Mouse (Mus musculus) forebrain, embryonic 10.5 days (tissue): ENCODE data around the gene Ago1. TPM values are rescaled to one million over a fixed set of nuclear protein-coding genes. Genes with fewer than 3 reads are reported as not detected.

Source experiments
- DNase-seq: peaks from one replicate; pipeline ENCODE4 v3.0.0-alpha.2; 2017; ENCODE audit warnings: low spot score; ENCODE audit errors: extremely low spot score
- H3K27ac ChIP-seq: fragments of 300-500 bp; sonication (generic); 2 replicates; pipeline ENCODE4 v1.5.1; 2016; ENCODE audit warnings: mild to moderate bottlenecking
- H3K27me3 ChIP-seq: fragments of 300-500 bp; sonication (generic); 2 replicates; pipeline ENCODE4 v1.6.1; 2016; ENCODE audit warnings: mild to moderate bottlenecking; ENCODE audit not compliant: poor library complexity, severe bottlenecking
- H3K36me3 ChIP-seq: fragments of 300-500 bp; sonication (generic); replicated peaks from 2 replicates; pipeline ENCODE4 v1.6.1; 2016; ENCODE audit warnings: mild to moderate bottlenecking, moderate library complexity
- H3K4me1 ChIP-seq: fragments of 300-500 bp; sonication (generic); 2 replicates; pipeline ENCODE4 v1.6.1; 2016
- H3K4me3 ChIP-seq: fragments of 300-500 bp; sonication (generic); 2 replicates; pipeline ENCODE4 v1.5.1; 2016; ENCODE audit warnings: mild to moderate bottlenecking, moderate library complexity
- H3K9me3 ChIP-seq: fragments of 300-500 bp; sonication (generic); 2 replicates; pipeline ENCODE4 v1.6.1; 2016; ENCODE audit warnings: mild to moderate bottlenecking, moderate library complexity
- WGBS: fragments of 180-500 bp; shearing (Covaris S2); methylation state at CpG from one replicate; pipeline ENCODE4 v1.1.7; 2016; 5-methylcytosine and 5-hydroxymethylcytosine counted together
- polyA plus RNA-seq: library from polyadenylated mRNA; unstranded; fragments of >200 nt; fragmentation: Nextera tagmentation; extraction: Ambion mirVana; gene quantifications from 2 replicates; pipeline ENCODE4 v1.2.1, GENCODE M21; 2016

Ago1 gene
- polyA plus RNA-seq: 9.1 and 11.4 TPM in 2 replicates

- WGBS: under 1% methylated on average over 55 of the region's 55 CpGs
- Histone ChIP-seq H3K4me3 (peak within 1 kb of the TSS; percentile 95), H3K9me3 (no peaks in the 10 kb centered on the region), H3K36me3 (no peaks in the 10 kb centered on the region), H3K27me3 (no peaks in the 10 kb centered on the region), H3K4me1 (peaks cover 56% of the 10 kb centered on the region), H3K27ac (peak within 1 kb of the TSS; percentile 99)
- peak; percentile 95 for DNase-seq
These were observed at the start of gene Ago1 for GRCm38 (mm10) chr4:126468285-126468901. TSS of gene Ago1 (minus strand) at chr4:126468583.

DNA sequence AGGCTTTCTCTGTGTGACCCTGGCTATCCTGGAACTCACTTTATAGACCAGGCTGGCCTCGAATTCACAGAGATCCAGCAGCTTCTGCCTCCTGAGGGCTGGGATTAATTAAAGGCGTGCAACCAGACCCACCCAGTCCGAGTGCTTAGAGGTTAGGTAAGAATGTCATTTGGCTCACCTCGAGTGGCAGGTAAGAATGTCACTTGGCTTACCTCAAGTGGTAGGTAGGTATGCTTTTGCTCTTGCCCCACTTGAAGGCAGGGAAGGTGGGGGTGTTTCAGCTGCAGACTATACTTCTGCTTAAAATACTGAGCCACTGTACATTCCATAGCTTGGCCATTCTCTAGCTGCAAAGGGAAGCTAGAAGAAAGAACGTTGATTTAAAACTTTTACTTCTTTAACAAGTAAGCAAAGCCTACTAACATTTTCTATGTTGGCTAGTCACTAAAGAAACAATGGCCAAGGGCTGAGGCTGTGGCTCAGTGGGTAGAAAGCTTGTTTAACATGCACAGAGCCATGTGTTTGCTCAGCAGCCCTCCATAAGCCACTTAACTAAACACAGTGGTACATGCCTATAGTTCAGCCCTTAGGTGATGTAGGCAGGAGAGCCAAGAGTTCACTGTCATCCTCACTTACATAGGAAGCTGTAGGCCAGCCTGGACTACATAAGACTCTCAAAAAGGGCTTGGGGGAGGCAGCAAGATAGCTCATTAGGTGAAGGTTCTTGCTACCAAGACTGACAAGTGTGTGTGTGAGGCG is 44.1 kb upstream of the Ago1 start:
- WGBS: 83% methylated on average over 6 of the region's 6 CpGs
- Histone ChIP-seq H3K27ac (no peak overlapping the region), H3K4me3 (no peak overlapping the region), H3K36me3 (peaks cover 4% of the 10 kb centered on the region; the same call in 1 of the 2 replicates), H3K9me3 (no peaks in the 10 kb centered on the region), H3K4me1 (peaks cover 6% of the 10 kb centered on the region; the same call in 1 of the 2 replicates), H3K27me3 (no peaks in the 10 kb centered on the region)
- no peak for DNase-seq

GRCm38 (mm10) chr4:126511013-126511412 is 42.6 kb upstream of the Ago1 start:
- DNase-seq: no peak
- Histone ChIP-seq H3K4me1 (peaks cover 6% of the 10 kb centered on the region; the same call in 1 of the 2 replicates), H3K36me3 (peaks cover 9% of the 10 kb centered on the region), H3K27me3 (no peaks in the 10 kb centered on the region), H3K4me3 (no peak overlapping the region), H3K9me3 (no peaks in the 10 kb centered on the region), H3K27ac (no peak overlapping the region)
- WGBS: 90% methylated on average over 5 of the region's 5 CpGs

DNA sequence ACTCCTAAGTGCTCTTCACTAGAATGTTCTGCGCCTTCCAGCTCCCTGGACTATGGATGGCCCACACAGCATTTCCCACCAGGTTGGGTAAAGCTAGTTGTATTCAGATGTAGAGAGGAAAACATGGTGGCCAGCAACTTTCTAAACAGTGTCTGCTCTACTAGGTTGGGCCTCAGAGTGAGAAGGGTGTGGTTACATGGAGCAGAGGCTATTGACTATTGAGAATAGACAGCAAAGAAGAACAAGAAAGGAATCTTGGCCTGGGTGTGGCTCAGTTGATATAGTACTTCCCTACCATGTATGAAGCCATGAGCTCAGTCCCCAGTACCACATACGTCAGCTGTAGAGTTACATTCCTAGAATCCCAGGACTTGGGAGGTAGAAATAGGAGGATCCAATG is 40.7 kb upstream of the Ago1 start:
- no peak overlapping the region for H3K27ac ChIP-seq
- peaks cover 9% of the 10 kb centered on the region for H3K36me3 ChIP-seq
- peaks cover 6% of the 10 kb centered on the region; the same call in 1 of the 2 replicates for H3K4me1 ChIP-seq
- DNase-seq: no peak
- WGBS: 86% methylated on average over 2 of the region's 2 CpGs
- no peaks in the 10 kb centered on the region for H3K9me3 ChIP-seq
- H3K27me3 ChIP-seq: no peaks in the 10 kb centered on the region
- H3K4me3 ChIP-seq: no peak overlapping the region

GRCm38 (mm10) chr4:126508110-126508899 is 39.9 kb upstream of the Ago1 start:
- no peak overlapping the region for H3K4me3 ChIP-seq
- no peak overlapping the region for H3K27ac ChIP-seq
- WGBS: 77% methylated on average over 14 of the region's 14 CpGs
- H3K4me1 ChIP-seq: peaks cover 6% of the 10 kb centered on the region; the same call in 1 of the 2 replicates
- H3K27me3 ChIP-seq: no peaks in the 10 kb centered on the region
- H3K9me3 ChIP-seq: no peaks in the 10 kb centered on the region
- peaks cover 9% of the 10 kb centered on the region for H3K36me3 ChIP-seq
- DNase-seq: no peak

DNA sequence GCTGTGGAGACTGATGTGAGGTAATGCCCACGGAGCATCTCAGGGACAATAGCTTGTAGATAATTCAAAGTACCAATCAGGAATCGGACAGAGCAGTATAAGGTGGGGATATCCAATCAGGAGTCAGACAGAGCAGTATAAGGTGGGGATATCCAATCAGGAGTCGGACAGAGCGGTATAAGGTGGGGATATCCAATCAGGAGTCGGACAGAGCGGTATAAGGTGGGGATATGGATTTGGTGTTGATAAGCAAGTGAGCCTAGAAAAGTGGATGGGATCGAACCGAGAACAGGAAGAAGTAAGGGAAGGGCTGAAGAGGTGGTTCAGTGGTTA is 34.6 kb upstream of the Ago1 start:
- Histone ChIP-seq H3K27ac (no peak overlapping the region), H3K4me1 (no peaks in the 10 kb centered on the region), H3K9me3 (no peaks in the 10 kb centered on the region), H3K4me3 (no peak overlapping the region), H3K27me3 (no peaks in the 10 kb centered on the region), H3K36me3 (peaks cover 5% of the 10 kb centered on the region)
- DNase-seq: no peak
- 60% methylated on average over 8 of the region's 8 CpGs for WGBS

- Histone ChIP-seq H3K4me1 (no peaks in the 10 kb centered on the region), H3K27me3 (no peaks in the 10 kb centered on the region), H3K36me3 (peaks cover 5% of the 10 kb centered on the region), H3K9me3 (no peaks in the 10 kb centered on the region), H3K4me3 (no peak overlapping the region), H3K27ac (no peak overlapping the region)
- DNase-seq: no peak
- 75% methylated on average over 6 of the region's 6 CpGs for WGBS
These were observed 34.0 kb upstream of the Ago1 start for GRCm38 (mm10) chr4:126502141-126502976.

- H3K4me1 ChIP-seq: no peaks in the 10 kb centered on the region
- no peaks in the 10 kb centered on the region for H3K9me3 ChIP-seq
- no peaks in the 10 kb centered on the region for H3K36me3 ChIP-seq
- 84% methylated on average over 1 of the region's 1 CpGs for WGBS
- H3K4me3 ChIP-seq: no peak overlapping the region
- no peaks in the 10 kb centered on the region for H3K27me3 ChIP-seq
- H3K27ac ChIP-seq: no peak overlapping the region
- DNase-seq: no peak
These were observed 30.2 kb upstream of the Ago1 start for GRCm38 (mm10) chr4:126498601-126499000.

DNA sequence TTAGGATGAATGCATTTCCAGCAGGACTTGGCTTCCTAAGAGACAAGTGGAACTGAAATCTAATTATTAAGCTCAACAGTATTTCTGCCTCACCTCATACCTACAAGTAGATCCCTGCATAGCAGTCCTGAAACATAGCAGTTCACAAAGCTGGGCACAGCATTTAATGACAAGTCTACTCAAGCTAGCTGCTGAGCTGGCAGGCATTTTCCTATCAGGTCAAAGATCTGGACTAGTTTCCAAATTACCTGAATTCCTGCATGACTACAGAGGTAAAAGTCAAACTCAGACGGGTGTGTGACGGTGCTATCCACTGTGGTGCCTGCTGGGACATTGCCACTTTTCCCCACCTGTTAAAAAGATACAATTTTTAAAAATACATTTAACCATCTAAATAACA is 28.6 kb upstream of the Ago1 start:
- Histone ChIP-seq H3K4me1 (no peaks in the 10 kb centered on the region), H3K4me3 (no peak overlapping the region), H3K36me3 (no peaks in the 10 kb centered on the region), H3K27me3 (no peaks in the 10 kb centered on the region), H3K9me3 (no peaks in the 10 kb centered on the region), H3K27ac (no peak overlapping the region)
- no peak for DNase-seq
- 87% methylated on average over 2 of the region's 2 CpGs for WGBS

GRCm38 (mm10) chr4:126495942-126496790 is 27.8 kb upstream of the Ago1 start:
- Histone ChIP-seq H3K4me1 (no peaks in the 10 kb centered on the region), H3K36me3 (no peaks in the 10 kb centered on the region), H3K9me3 (no peaks in the 10 kb centered on the region), H3K4me3 (no peak overlapping the region), H3K27me3 (no peaks in the 10 kb centered on the region), H3K27ac (no peak overlapping the region)
- DNase-seq: no peak
- 80% methylated on average over 5 of the region's 5 CpGs for WGBS

DNA sequence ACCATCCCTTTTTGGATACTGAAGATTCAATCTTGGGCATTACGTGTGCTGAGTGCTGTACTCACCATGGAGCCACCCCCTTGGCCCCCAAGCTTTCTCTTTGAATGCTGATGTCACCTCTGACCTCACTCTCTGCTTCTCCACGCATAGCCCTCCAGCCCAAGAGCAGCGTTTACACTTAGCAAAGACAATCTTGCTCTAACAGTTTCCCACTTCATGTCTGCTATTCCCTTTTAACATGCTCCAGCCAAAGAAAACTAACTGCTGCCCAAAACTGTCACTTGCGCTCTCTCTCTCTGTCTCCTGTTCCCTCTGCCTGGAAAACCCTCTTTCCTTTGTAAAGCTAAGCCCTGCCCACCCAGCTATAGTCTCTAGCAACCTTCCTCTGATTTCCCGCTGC is 27.1 kb upstream of the Ago1 start:
- Histone ChIP-seq H3K27me3 (no peaks in the 10 kb centered on the region), H3K4me3 (no peak overlapping the region), H3K9me3 (no peaks in the 10 kb centered on the region), H3K4me1 (no peaks in the 10 kb centered on the region; the same call in 1 of the 2 replicates), H3K36me3 (no peaks in the 10 kb centered on the region), H3K27ac (no peak overlapping the region)
- 69% methylated on average over 5 of the region's 5 CpGs for WGBS
- DNase-seq: no peak
